Mouse (Mus musculus): ENCODE measurements around the gene Akr1d1. TPM values are rescaled to one million over a fixed set of nuclear protein-coding genes. Genes with fewer than 3 reads are reported as not detected.

Akr1d1 gene
- not detected for total RNA-seq (2021)

- DNase-seq = no peak
Observed at GRCm38 (mm10) chr6:37529940-37530339, at the start of gene Akr1d1. Gene Akr1d1 (plus strand): TSS chr6:37530173.

- no peak for DNase-seq
Observed at GRCm38 (mm10) chr6:37481147-37481546, 48.8 kb upstream of the Akr1d1 start.

GRCm38 (mm10) chr6:37483262-37483661 is 46.7 kb upstream of the Akr1d1 start:
- DNase-seq = no peak

- no peak for DNase-seq
Observed at GRCm38 (mm10) chr6:37484588-37485070, 45.3 kb upstream of the Akr1d1 start.

GRCm38 (mm10) chr6:37486502-37486901 is 43.5 kb upstream of the Akr1d1 start:
- DNase-seq = no peak

- DNase-seq = no peak
Observed at GRCm38 (mm10) chr6:37492241-37492640, 37.7 kb upstream of the Akr1d1 start.

GRCm38 (mm10) chr6:37494957-37495356 is 35.0 kb upstream of the Akr1d1 start:
- DNase-seq = no peak

- DNase-seq = no peak
Observed at GRCm38 (mm10) chr6:37496866-37497265, 33.1 kb upstream of the Akr1d1 start.

- no peak for DNase-seq
Observed at GRCm38 (mm10) chr6:37505588-37505987, 24.4 kb upstream of the Akr1d1 start.

GRCm38 (mm10) chr6:37506909-37507515 is 23.0 kb upstream of the Akr1d1 start:
- DNase-seq = no peak

- DNase-seq = no peak
Observed at GRCm38 (mm10) chr6:37510786-37511185, 19.2 kb upstream of the Akr1d1 start.

- DNase-seq = no peak
Observed at GRCm38 (mm10) chr6:37520631-37521375, 9.2 kb upstream of the Akr1d1 start.

- no peak for DNase-seq
Observed at GRCm38 (mm10) chr6:37532036-37532435, 2.1 kb downstream of the Akr1d1 start.

- DNase-seq = no peak
Observed at GRCm38 (mm10) chr6:37536831-37537230, 6.9 kb downstream of the Akr1d1 start.

- no peak for DNase-seq
Observed at GRCm38 (mm10) chr6:37537801-37538200, 7.8 kb downstream of the Akr1d1 start.

- no peak for DNase-seq
Observed at GRCm38 (mm10) chr6:37538792-37539191, 8.8 kb downstream of the Akr1d1 start.

- DNase-seq = no peak
Observed at GRCm38 (mm10) chr6:37539403-37539802, 9.4 kb downstream of the Akr1d1 start.

GRCm38 (mm10) chr6:37540113-37540512 is 10.1 kb downstream of the Akr1d1 start:
- DNase-seq = no peak

- DNase-seq = no peak
Observed at GRCm38 (mm10) chr6:37541171-37541570, 11.2 kb downstream of the Akr1d1 start.

- no peak for DNase-seq
Observed at GRCm38 (mm10) chr6:37542145-37542544, 12.2 kb downstream of the Akr1d1 start.

- DNase-seq = peak; percentile 8
Observed at GRCm38 (mm10) chr6:37552760-37553159, 22.8 kb downstream of the Akr1d1 start.

GRCm38 (mm10) chr6:37553926-37554325 is 24.0 kb downstream of the Akr1d1 start:
- DNase-seq = no peak

- no peak for DNase-seq
Observed at GRCm38 (mm10) chr6:37554327-37554726, 24.4 kb downstream of the Akr1d1 start.

GRCm38 (mm10) chr6:37563861-37564260 is 33.9 kb downstream of the Akr1d1 start:
- no peak for DNase-seq
